Mouse (Mus musculus) heart, adult 18-20 months (tissue): ENCODE data around the gene BC055324. TPM values are rescaled to one million over a fixed set of nuclear protein-coding genes. Genes with fewer than 3 reads are reported as not detected.

Source experiments
- total RNA-seq, 2 experiments: library from RNA; stranded (reverse); gene quantifications; 2 replicates each; pipeline ENCODE4 v1.2.3; 2021

The BC055324 gene
- total RNA-seq, 2 experiments from 2014 or later: 0.72 to 2.0 TPM

Other genes with a start within 250 kb of the BC055324 start
- 10 to 100 TPM; 21.5 to 23.1 TPM for gene Kifap3, start 215.2 kb downstream of the BC055324 start, total RNA-seq
- 1 to 10 TPM; 4.2 to 5.2 TPM for gene Scyl3, start 65.7 kb downstream of the BC055324 start, total RNA-seq
- gene Mettl18, start 93 bp upstream of the BC055324 start, total RNA-seq: 1 to 10 TPM; 3.4 to 5.1 TPM
- gene Sele, start 53.4 kb upstream of the BC055324 start, total RNA-seq: under 1 TPM in 1 of 2 experiments, not detected in 1; 0.37 TPM
- gene Sell, start 67.2 kb upstream of the BC055324 start, total RNA-seq: 1 to 10 TPM in 1 of 2 experiments, under 1 TPM in 1; 0.65 to 9.8 TPM
- 1 to 10 TPM; 1.6 to 1.8 TPM for gene Selp, start 120.5 kb upstream of the BC055324 start, total RNA-seq
- gene F5, start 157.0 kb upstream of the BC055324 start, total RNA-seq: 1 to 10 TPM; 1.4 to 1.9 TPM